Mouse (Mus musculus) embryonic facial prominence, embryonic 10.5 days (tissue): ENCODE results near the gene Slu7. TPM values are rescaled to one million over a fixed set of nuclear protein-coding genes. Genes with fewer than 3 reads are reported as not detected.

Experiments used
- DNase-seq: peaks from one replicate; pipeline ENCODE4 v3.0.0-alpha.2; 2017; ENCODE audit warnings: low spot score
- H3K27ac ChIP-seq: fragments of 300-500 bp; sonication (generic); replicated peaks from 2 replicates; pipeline ENCODE4 v1.5.1; 2016; ENCODE audit warnings: mild to moderate bottlenecking
- H3K27me3 ChIP-seq: fragments of 300-500 bp; sonication (generic); replicated peaks from 2 replicates; pipeline ENCODE4 v1.6.1; 2016; ENCODE audit warnings: low read depth, mild to moderate bottlenecking; ENCODE audit not compliant: poor library complexity, severe bottlenecking
- H3K36me3 ChIP-seq: fragments of 300-500 bp; sonication (generic); replicated peaks from 2 replicates; pipeline ENCODE4 v1.6.1; 2016; ENCODE audit warnings: mild to moderate bottlenecking, moderate library complexity
- H3K4me1 ChIP-seq: fragments of 300-500 bp; sonication (generic); 2 replicates; pipeline ENCODE4 v1.6.1; 2016
- H3K4me3 ChIP-seq: fragments of 300-500 bp; sonication (generic); 2 replicates; pipeline ENCODE4 v1.5.1; 2016; ENCODE audit warnings: mild to moderate bottlenecking, moderate library complexity
- H3K9me3 ChIP-seq: fragments of 300-500 bp; sonication (generic); 2 replicates; pipeline ENCODE4 v1.6.1; 2016; ENCODE audit warnings: mild to moderate bottlenecking
- WGBS: fragments of 180-500 bp; shearing (Covaris S2); methylation state at CpG from one replicate; pipeline ENCODE4 v1.1.7; 2016; 5-methylcytosine and 5-hydroxymethylcytosine counted together
- polyA plus RNA-seq: library from polyadenylated mRNA; unstranded; fragments of >200 nt; fragmentation: Nextera tagmentation; extraction: Ambion mirVana; gene quantifications from 2 replicates; pipeline ENCODE4 v1.2.1, GENCODE M21; 2016

The Slu7 gene
- polyA plus RNA-seq, 1 experiment from 2014 or later, result 56.7 TPM

DNA sequence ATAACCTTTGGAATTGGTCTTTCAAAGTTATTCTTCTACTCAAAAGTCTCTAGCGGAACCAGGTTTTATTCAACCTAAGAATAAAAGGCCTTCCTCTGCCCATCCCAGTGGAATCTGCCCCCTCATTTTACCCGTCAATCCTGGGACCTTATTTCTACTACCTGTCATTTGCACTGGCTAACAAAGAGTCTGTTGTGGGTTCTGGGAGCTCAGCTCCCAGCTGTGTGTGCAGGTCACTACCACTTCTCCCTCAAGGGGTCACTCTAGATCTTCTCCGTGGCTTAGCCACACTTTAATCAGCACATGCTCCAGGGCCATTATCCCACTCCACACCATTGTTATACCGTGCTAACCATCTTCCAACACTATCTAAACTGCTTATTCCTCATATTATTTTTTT is 34.2 kb upstream of the Slu7 start:
- H3K4me3 ChIP-seq, result no peak overlapping the region
- H3K27me3 ChIP-seq, result no peaks in the 10 kb centered on the region
- no peaks in the 10 kb centered on the region for H3K36me3 ChIP-seq
- H3K4me1 ChIP-seq, result no peaks in the 10 kb centered on the region
- no peaks in the 10 kb centered on the region for H3K9me3 ChIP-seq
- WGBS, result 36% methylated on average over 4 of the region's 4 CpGs
- DNase-seq, result peak; percentile 8
- H3K27ac ChIP-seq, result no peak overlapping the region

DNA sequence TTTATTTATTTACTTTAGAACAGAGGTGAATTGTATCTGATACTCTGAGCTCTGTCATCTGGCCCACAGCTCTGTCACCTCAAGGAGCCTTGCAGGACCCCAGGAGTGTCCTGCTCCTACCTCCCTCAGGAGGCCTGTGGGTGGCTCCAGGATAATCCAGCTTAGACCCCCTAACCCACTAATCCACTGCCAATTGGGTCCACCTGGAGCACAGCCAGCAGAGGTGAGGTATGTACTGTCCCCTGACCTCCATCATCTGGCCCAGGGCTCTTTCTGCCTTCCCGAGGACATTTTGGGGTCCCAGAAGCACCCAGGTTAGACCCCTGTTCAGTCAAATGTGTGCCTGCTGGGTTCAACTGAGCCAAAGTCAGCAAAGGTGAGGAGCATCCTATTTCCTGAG is 33.4 kb upstream of the Slu7 start:
- H3K4me1 ChIP-seq, result no peaks in the 10 kb centered on the region
- no peaks in the 10 kb centered on the region for H3K27me3 ChIP-seq
- no peaks in the 10 kb centered on the region for H3K36me3 ChIP-seq
- peak; percentile 6 for DNase-seq
- H3K27ac ChIP-seq, result no peak overlapping the region
- WGBS, result 76% methylated on average over 1 of the region's 1 CpGs
- H3K4me3 ChIP-seq, result no peak overlapping the region
- H3K9me3 ChIP-seq, result peaks cover 4% of the 10 kb centered on the region

DNA sequence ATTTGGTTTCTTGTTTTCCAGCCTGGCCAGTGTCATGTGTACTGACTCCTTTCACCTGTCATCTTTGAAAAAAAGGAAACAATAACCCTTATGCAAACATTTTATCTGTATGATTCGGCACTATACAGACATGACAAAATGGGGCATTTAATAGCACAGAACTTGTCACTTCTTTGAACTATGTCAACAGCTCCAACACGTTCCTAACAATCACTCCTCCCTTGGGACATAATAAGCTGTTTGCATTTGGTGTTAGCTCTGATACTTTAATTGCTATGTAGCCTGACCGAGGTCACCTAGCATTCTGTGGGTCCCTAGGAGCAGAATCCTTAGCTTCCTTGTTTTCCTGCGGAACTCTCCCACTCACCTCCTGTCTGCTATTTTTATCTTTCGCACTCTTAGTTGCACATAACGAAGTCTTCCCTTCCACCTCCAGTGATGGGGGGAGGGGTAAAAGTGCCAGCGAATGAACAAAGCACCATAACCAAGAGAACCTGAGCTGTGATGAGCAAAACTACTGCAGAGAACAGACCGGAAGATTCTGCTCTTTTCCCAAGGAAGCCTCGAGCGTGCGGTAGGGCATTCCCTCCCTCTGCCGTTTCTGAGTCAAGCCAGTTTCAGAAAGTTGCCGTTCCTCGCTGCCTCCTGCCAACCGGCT is 29.3 kb upstream of the Slu7 start:
- H3K9me3 ChIP-seq, result peaks cover 4% of the 10 kb centered on the region
- no peak overlapping the region for H3K27ac ChIP-seq
- H3K36me3 ChIP-seq, result no peaks in the 10 kb centered on the region
- DNase-seq, result no peak
- no peak overlapping the region for H3K4me3 ChIP-seq
- H3K4me1 ChIP-seq, result no peaks in the 10 kb centered on the region
- no peaks in the 10 kb centered on the region for H3K27me3 ChIP-seq
- WGBS, result 86% methylated on average over 15 of the region's 15 CpGs

DNA sequence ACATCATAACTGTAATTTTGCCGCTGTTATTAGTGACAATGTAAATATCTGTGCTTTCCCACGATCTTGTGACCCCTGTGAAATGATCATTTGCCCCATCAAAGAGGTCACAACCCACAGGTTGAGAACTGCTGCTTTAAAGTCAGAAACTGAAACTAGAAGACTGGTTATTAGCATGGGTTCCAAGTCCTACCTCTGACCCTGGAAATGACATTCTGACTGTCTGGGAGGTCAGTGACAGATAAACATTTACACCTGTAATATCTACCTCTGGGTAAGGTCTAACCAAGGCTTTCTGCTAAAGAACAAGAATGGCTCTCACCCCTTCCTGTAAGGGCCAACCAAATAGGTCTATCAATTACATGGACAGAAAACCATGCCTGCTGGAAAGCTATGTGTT is 24.7 kb upstream of the Slu7 start:
- Histone ChIP-seq H3K36me3 (no peaks in the 10 kb centered on the region), H3K27ac (no peak overlapping the region), H3K9me3 (peaks cover 4% of the 10 kb centered on the region), H3K4me1 (no peaks in the 10 kb centered on the region), H3K27me3 (no peaks in the 10 kb centered on the region), H3K4me3 (no peak overlapping the region)
- whole genome bisulfite sequencing, result 83% methylated on average over 2 of the region's 2 CpGs
- DNase-seq, result no peak

DNA sequence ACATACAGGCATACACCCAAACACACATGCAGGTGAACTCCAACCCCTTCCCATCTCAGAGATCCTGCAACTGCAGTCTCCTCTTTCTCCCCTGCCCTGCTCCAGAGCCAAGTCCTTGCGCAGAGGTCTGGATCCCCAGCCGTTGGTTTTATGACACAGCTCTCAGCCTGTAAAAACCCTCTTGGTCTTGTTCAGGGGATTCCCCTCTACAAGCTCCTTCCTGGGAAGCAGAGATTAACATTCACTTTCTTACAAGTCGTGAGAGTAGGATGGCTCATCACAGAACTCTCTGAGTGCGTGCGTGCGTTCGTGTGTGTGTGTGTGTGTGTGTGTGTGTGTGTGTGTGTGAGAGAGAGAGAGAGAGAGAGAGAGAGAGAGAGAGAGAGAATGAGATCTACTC is 23.3 kb upstream of the Slu7 start:
- no peak overlapping the region for H3K4me3 ChIP-seq
- no peaks in the 10 kb centered on the region for H3K27me3 ChIP-seq
- H3K36me3 ChIP-seq, result no peaks in the 10 kb centered on the region
- H3K9me3 ChIP-seq, result no peaks in the 10 kb centered on the region
- H3K4me1 ChIP-seq, result no peaks in the 10 kb centered on the region
- 80% methylated on average over 7 of the region's 7 CpGs for WGBS
- DNase-seq, result no peak
- H3K27ac ChIP-seq, result no peak overlapping the region

DNA sequence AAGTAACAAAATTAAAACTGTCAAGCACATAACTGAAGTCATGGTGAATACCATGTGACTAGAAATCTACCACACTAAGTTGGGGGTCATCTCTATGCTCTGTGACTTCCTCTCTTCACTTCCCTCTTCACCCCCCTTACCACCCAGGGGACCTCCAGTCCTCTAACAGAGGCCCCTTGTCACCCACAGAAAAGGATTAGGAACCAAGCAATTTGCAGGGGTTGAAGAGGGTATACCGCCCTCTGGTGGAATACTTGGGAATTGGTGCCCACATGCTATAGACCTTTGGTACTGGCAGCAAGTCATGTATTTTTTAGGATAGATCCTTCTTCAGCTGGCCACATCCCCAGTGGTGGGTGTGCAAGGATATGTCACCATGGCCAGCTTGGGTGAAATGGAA is 22.1 kb upstream of the Slu7 start:
- Histone ChIP-seq H3K27me3 (no peaks in the 10 kb centered on the region), H3K4me1 (no peaks in the 10 kb centered on the region), H3K36me3 (no peaks in the 10 kb centered on the region), H3K9me3 (no peaks in the 10 kb centered on the region), H3K27ac (no peak overlapping the region), H3K4me3 (no peak overlapping the region)
- DNase-seq, result peak; percentile 68
- WGBS, result 0% methylated on average over 1 of the region's 1 CpGs

DNA sequence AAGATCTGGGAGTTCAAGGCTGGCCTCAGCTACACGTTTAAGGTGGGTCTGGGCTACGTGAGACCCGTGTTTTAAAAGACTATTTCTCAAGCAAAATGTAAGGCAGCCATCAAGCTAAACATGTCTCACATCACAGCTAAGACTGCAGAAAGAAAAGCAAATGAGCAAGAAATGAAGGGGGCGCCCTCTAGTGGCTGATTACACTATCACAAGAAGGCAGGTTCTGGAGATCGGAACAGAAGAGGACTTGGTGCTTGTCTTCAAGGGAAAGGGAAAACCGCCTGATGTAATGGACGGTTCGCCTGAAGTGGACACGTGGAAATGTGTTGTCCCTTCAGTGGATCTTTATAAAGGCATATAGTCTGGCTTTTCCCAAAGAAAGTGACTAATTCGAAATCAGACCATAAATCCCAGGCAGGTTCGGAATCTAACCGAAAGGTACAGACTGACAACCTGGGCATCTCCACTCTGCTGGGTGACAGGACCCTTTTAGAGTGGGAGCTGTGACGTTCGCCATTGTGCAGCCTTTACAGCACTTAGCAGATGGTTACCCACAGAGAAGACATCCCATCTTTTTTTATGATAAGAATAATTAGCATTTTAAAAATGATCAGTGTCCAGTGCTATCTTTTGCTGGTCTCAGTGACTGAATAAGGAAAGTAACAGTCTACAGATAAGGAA is 20.6 kb upstream of the Slu7 start:
- peaks cover 4% of the 10 kb centered on the region; the same call in 1 of the 2 replicates for H3K4me1 ChIP-seq
- no peak overlapping the region for H3K27ac ChIP-seq
- H3K36me3 ChIP-seq, result no peaks in the 10 kb centered on the region
- no peaks in the 10 kb centered on the region for H3K9me3 ChIP-seq
- no peaks in the 10 kb centered on the region for H3K27me3 ChIP-seq
- H3K4me3 ChIP-seq, result no peak overlapping the region
- WGBS, result 27% methylated on average over 14 of the region's 14 CpGs
- peak; percentile 82 for DNase-seq

DNA sequence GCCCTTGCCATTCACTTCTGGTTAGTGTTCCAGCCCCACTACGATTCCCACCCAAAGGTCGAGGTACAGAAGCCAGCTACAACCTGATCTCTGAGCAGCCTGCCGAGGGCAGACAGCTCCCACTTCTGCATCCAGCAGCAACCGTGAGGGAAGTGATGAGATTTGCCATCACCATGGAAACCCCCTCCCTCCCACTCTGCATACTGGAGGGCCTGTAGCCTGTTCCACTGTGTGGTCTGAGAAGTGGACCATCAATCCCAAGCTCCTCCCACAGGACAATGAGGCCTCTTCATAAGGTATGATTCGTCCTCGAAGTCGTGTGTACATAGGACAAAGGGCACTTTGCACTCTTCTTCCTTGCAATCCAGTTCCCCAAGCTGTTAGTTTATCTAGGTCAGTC is 16.3 kb upstream of the Slu7 start:
- DNase-seq, result no peak
- Histone ChIP-seq H3K4me1 (peaks cover 4% of the 10 kb centered on the region; the same call in 1 of the 2 replicates), H3K4me3 (no peak overlapping the region), H3K36me3 (peaks cover 6% of the 10 kb centered on the region; the same call in 1 of the 2 replicates), H3K27ac (no peak overlapping the region), H3K27me3 (no peaks in the 10 kb centered on the region), H3K9me3 (no peaks in the 10 kb centered on the region)
- whole genome bisulfite sequencing, result 65% methylated on average over 7 of the region's 7 CpGs

DNA sequence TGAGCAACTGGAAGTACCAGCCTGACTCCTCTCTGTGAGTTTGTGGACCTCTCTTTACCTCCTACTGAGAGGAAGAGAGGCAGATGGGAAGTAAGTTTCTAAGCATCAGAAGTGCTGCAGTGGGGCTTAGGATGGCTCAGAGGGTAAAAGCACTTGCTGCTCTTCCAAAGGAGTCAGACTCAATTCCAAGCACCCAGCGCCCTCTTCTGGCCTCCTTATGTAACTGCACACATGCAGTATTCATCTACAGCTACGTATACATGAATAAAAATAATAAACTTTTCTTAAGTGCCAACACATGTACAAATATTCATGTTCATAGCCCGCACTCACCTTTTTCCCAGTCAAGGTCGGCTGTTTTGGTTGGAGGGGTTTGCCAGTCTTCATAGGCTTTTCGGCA is 9.2 kb upstream of the Slu7 start:
- Histone ChIP-seq H3K36me3 (peaks cover 27% of the 10 kb centered on the region), H3K27ac (no peak overlapping the region), H3K27me3 (no peaks in the 10 kb centered on the region), H3K4me3 (no peak overlapping the region), H3K9me3 (no peaks in the 10 kb centered on the region), H3K4me1 (peaks cover 13% of the 10 kb centered on the region; the same call in 1 of the 2 replicates)
- no peak for DNase-seq
- WGBS, result 75% methylated on average over 5 of the region's 5 CpGs

DNA sequence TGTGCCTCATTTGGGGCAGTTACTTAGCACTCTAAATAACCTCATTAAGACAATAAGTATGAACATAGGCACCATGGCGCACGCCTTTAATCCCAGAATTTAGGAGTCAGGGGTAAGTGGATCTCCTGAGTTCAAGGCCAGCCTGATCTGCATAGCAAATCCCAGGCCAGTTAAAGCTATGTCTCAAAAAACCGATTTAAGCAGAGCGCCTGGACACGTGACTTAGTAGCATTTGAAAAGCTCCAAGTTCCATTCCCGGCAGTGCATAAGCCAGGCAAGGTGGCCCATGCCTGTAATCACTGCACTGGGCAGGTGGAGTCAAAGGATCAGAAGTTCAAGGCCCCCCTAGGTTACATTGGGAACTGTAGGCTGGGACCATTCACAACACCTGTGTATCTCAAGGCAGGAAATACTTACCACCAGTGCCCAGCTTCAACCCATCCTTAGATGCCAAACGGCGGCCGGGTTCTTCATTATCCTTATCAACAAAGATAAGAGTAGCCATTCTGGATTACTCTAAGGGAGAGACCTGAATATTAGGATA is 8.3 kb upstream of the Slu7 start:
- WGBS, result 90% methylated on average over 9 of the region's 9 CpGs
- H3K36me3 ChIP-seq, result peaks cover 27% of the 10 kb centered on the region
- H3K27me3 ChIP-seq, result no peaks in the 10 kb centered on the region
- no peaks in the 10 kb centered on the region for H3K9me3 ChIP-seq
- H3K4me1 ChIP-seq, result peaks cover 13% of the 10 kb centered on the region; the same call in 1 of the 2 replicates
- DNase-seq, result no peak
- H3K27ac ChIP-seq, result no peak overlapping the region
- peak overlapping the region; percentile 68 for H3K4me3 ChIP-seq

DNA sequence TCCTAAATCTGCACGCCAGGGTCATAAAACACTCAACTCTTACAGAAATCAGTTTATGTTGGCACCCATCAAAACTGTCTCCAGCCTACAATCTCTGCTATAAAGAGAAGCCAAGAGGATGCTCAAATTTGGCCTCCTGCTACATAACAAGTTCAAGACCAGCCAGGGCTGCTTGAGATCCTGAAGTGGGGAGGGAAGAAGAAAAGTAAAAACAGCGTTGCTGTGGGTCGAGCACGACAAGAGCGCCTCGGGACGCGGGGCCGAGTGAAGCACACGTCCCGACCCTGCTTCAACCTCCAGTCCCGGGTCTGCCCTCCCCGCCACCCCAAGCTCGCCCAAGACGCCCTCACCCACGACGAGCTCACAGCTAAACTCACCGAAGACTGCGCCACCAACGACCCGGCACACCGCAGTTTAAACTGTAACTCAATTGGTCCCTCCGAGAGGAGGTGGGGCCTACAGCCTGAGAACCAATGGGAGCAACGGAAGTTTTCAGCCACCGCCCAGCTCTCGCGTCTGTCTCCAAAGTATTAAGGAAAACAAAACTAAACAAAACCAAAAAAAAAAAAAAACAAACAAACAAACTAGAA is 7.6 kb upstream of the Slu7 start, which contains the start of gene Pttg1:
Pttg1 (minus strand) TSS at position 428 of the 590 bp plus-strand sequence.
- Histone ChIP-seq H3K27me3 (no peaks in the 10 kb centered on the region), H3K27ac (peak within 1 kb of the TSS; percentile 85), H3K9me3 (no peaks in the 10 kb centered on the region), H3K4me3 (peak within 1 kb of the TSS; percentile 68), H3K36me3 (peaks cover 24% of the 10 kb centered on the region), H3K4me1 (peaks cover 13% of the 10 kb centered on the region; the same call in 1 of the 2 replicates)
- peak; percentile 86 for DNase-seq
- 5% methylated on average over 27 of the region's 27 CpGs for WGBS

DNA sequence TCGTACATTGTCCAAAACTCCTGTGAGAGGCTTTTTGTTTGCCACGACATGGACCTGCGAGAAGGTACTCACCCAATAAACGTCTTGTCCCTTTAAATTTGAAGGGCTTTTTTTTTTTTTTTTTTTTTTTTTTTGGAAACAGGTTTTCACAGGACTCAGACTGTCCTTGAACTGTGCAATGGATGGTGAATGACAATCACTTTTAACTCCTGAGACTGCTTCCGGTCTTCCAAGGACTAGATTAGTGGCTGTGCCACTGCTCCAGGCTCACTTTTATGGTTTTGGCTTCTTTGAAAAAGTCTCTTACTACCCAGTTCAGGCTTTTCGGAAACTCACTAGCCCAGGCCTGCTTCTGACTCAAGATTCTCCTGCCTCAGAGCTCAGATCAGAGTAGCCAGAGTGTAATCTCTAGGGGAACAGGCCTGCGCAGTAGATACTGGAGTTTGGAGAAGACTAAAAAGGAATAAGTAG is 7.1 kb upstream of the Slu7 start:
- H3K27me3 ChIP-seq, result no peaks in the 10 kb centered on the region
- H3K36me3 ChIP-seq, result peaks cover 22% of the 10 kb centered on the region
- peaks cover 13% of the 10 kb centered on the region; the same call in 1 of the 2 replicates for H3K4me1 ChIP-seq
- DNase-seq, result peak; percentile 13
- H3K27ac ChIP-seq, result peak overlapping the region; percentile 75
- H3K4me3 ChIP-seq, result peak overlapping the region; percentile 68
- no peaks in the 10 kb centered on the region for H3K9me3 ChIP-seq
- 21% methylated on average over 7 of the region's 7 CpGs for WGBS
